Mouse (Mus musculus) midbrain, embryonic 15.5 days (tissue): ENCODE data around the gene Slc10a7. TPM values are rescaled to one million over a fixed set of nuclear protein-coding genes. Genes with fewer than 3 reads are reported as not detected.

Source experiments
- ATAC-seq: fragments of 200-750 bp; cut with Nextera tagmentation; replicated peaks from 2 replicates; pipeline ENCODE4 v1.8.0; 2017; ENCODE audit warnings: moderate TSS enrichment
- H3K27ac ChIP-seq: fragments of 300-500 bp; sonication (generic); 2 replicates; pipeline ENCODE4 v1.5.1; 2015; ENCODE audit warnings: mild to moderate bottlenecking, inconsistent platforms
- H3K27me3 ChIP-seq: fragments of 300-500 bp; sonication (generic); replicated peaks from 2 replicates; pipeline ENCODE4 v1.6.1; 2015; ENCODE audit warnings: inconsistent platforms
- H3K36me3 ChIP-seq: fragments of 300-500 bp; sonication (generic); replicated peaks from 2 replicates; pipeline ENCODE4 v1.6.1; 2015; ENCODE audit warnings: inconsistent platforms
- H3K4me1 ChIP-seq: fragments of 300-500 bp; sonication (generic); 2 replicates; pipeline ENCODE4 v1.6.1; 2015; ENCODE audit warnings: inconsistent platforms
- H3K4me2 ChIP-seq: fragments of 300-500 bp; sonication (generic); 2 replicates; pipeline ENCODE4 v1.6.1; 2015; ENCODE audit warnings: inconsistent platforms, mild to moderate bottlenecking, moderate library complexity
- H3K4me3 ChIP-seq: fragments of 300-500 bp; sonication (generic); 2 replicates; pipeline ENCODE4 v1.5.1; 2015; ENCODE audit warnings: mild to moderate bottlenecking, inconsistent platforms
- H3K9ac ChIP-seq: fragments of 300-500 bp; sonication (generic); 2 replicates; pipeline ENCODE4 v1.6.1; 2015; ENCODE audit warnings: mild to moderate bottlenecking, inconsistent platforms
- H3K9me3 ChIP-seq: fragments of 300-500 bp; sonication (generic); 2 replicates; pipeline ENCODE4 v1.6.1; 2016; ENCODE audit warnings: inconsistent platforms
- WGBS: fragments of 180-500 bp; shearing (Covaris S2); methylation state at CpG from one replicate; pipeline ENCODE4 v1.1.7; 2015; ENCODE audit warnings: mixed read lengths; 5-methylcytosine and 5-hydroxymethylcytosine counted together
- polyA plus RNA-seq: library from polyadenylated mRNA; unstranded; fragments of >200 nt; fragmentation: Nextera tagmentation; extraction: Ambion mirVana; gene quantifications from 2 replicates; pipeline ENCODE4 v1.2.1, GENCODE M21; 2015

The Slc10a7 gene
- polyA plus RNA-seq, 1 experiment from 2014 or later: 11.9 TPM

- no peak overlapping the region for H3K4me3 ChIP-seq
- no peak overlapping the region for H3K9ac ChIP-seq
- no peak for ATAC-seq
- no peak overlapping the region for H3K4me2 ChIP-seq
- 79% methylated on average over 4 of the region's 4 CpGs for WGBS
- no peak overlapping the region for H3K27ac ChIP-seq
- H3K27me3 ChIP-seq: no peaks in the 10 kb centered on the region
- no peaks in the 10 kb centered on the region for H3K36me3 ChIP-seq
- H3K9me3 ChIP-seq: no peaks in the 10 kb centered on the region
- no peaks in the 10 kb centered on the region for H3K4me1 ChIP-seq
Observed at GRCm38 (mm10) chr8:78738304-78738703, 229.2 kb downstream of the Slc10a7 start.

GRCm38 (mm10) chr8:78740936-78741335, 231.8 kb downstream of the Slc10a7 start:
- 66% methylated on average over 6 of the region's 6 CpGs for WGBS
- peak overlapping the region; percentile 70; the same call in 1 of the 2 replicates for H3K27ac ChIP-seq

DNA sequence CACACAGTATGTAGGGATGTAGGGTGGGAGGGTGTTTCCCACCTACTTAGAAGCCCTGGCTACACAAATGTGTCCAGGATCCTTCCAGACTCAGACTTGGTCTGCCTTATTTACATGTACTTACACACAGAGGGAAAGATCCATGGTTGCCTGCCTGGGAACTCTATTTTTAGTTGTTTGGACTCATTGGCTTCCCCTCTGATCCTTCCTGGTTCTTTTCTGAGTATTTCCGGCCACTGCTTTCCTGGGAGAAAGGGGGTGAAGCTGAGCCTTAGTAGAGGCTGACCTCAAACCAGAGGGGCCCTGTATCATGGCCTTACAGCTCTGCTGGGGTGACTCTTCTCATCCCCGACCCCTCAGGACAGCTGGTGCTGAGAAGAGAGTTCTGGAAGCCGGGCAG, 232.3 kb downstream of the Slc10a7 start:
- H3K4me3 ChIP-seq: no peak overlapping the region
- H3K27ac ChIP-seq: peak overlapping the region; percentile 70
- H3K9me3 ChIP-seq: no peaks in the 10 kb centered on the region
- no peaks in the 10 kb centered on the region for H3K27me3 ChIP-seq
- H3K4me2 ChIP-seq: no peak overlapping the region
- no peak overlapping the region for H3K9ac ChIP-seq
- 68% methylated on average over 3 of the region's 3 CpGs for whole genome bisulfite sequencing
- H3K36me3 ChIP-seq: no peaks in the 10 kb centered on the region
- ATAC-seq: peak; percentile 37
- no peaks in the 10 kb centered on the region for H3K4me1 ChIP-seq

More at GRCm38 (mm10) chr8:78740936-78741335, 231.8 kb downstream of the Slc10a7 start:
- Histone ChIP-seq H3K9me3 (no peaks in the 10 kb centered on the region), H3K27me3 (no peaks in the 10 kb centered on the region), H3K4me2 (no peak overlapping the region), H3K4me3 (no peak overlapping the region), H3K4me1 (no peaks in the 10 kb centered on the region), H3K9ac (no peak overlapping the region), H3K36me3 (no peaks in the 10 kb centered on the region)
- no peak for ATAC-seq

DNA sequence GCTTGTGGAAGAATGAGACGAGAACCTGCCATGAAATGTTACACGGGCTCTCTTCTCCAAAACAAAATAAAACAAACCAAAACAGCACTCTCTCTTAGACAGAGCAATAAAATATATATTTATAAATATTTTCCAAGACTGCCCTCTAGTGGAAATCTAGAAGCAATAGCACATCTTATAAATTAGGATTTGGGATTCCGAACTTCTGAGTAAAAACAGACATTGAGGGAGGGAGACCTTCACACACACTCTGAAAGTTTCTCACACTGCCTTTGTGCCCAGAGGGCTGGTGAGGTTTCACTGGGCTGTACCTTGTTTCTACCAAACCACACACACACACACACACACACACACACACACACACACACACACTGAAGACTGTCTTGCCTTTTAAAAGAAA, 232.8 kb downstream of the Slc10a7 start:
- Histone ChIP-seq H3K4me2 (no peak overlapping the region), H3K4me1 (no peaks in the 10 kb centered on the region), H3K9ac (no peak overlapping the region), H3K9me3 (no peaks in the 10 kb centered on the region), H3K4me3 (no peak overlapping the region), H3K36me3 (no peaks in the 10 kb centered on the region), H3K27ac (peak overlapping the region; percentile 70), H3K27me3 (no peaks in the 10 kb centered on the region)
- ATAC-seq: peak; percentile 62
- 26% methylated on average over 3 of the region's 3 CpGs for WGBS

- Histone ChIP-seq H3K9ac (no peak overlapping the region), H3K9me3 (no peaks in the 10 kb centered on the region), H3K27ac (peak overlapping the region; percentile 58), H3K27me3 (no peaks in the 10 kb centered on the region), H3K4me2 (no peak overlapping the region), H3K4me3 (no peak overlapping the region), H3K4me1 (no peaks in the 10 kb centered on the region), H3K36me3 (no peaks in the 10 kb centered on the region)
- peak; percentile 88 for ATAC-seq
- WGBS: 45% methylated on average over 2 of the region's 2 CpGs
Observed at GRCm38 (mm10) chr8:78742453-78742852, 233.3 kb downstream of the Slc10a7 start.

GRCm38 (mm10) chr8:78747052-78747451, 237.9 kb downstream of the Slc10a7 start:
- no peaks in the 10 kb centered on the region for H3K36me3 ChIP-seq
- no peaks in the 10 kb centered on the region for H3K4me1 ChIP-seq
- no peak overlapping the region for H3K9ac ChIP-seq
- no peak overlapping the region for H3K27ac ChIP-seq
- H3K4me3 ChIP-seq: no peak overlapping the region
- H3K27me3 ChIP-seq: no peaks in the 10 kb centered on the region
- no peaks in the 10 kb centered on the region for H3K9me3 ChIP-seq
- no peak for ATAC-seq
- H3K4me2 ChIP-seq: no peak overlapping the region

DNA sequence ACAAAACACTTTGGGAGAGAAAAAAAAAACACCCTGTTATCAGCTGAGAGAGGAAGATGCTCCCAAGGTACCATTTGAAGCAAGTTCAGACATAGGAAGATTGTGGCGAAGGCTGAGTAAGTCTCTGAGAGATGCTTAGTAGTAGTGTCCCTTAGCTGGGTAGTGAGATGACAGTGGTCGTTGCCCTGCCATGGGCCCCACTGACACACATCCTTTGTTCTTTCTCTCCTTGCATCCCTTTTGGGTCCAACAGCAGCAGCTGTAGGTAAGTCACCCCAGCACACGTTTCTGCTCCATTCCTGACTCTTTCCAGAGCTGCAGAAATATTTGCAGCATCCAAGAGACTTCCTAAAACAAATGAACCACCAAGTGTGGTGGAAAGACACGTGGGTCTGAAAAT, 239.6 kb downstream of the Slc10a7 start:
- WGBS: 73% methylated on average over 4 of the region's 4 CpGs

DNA sequence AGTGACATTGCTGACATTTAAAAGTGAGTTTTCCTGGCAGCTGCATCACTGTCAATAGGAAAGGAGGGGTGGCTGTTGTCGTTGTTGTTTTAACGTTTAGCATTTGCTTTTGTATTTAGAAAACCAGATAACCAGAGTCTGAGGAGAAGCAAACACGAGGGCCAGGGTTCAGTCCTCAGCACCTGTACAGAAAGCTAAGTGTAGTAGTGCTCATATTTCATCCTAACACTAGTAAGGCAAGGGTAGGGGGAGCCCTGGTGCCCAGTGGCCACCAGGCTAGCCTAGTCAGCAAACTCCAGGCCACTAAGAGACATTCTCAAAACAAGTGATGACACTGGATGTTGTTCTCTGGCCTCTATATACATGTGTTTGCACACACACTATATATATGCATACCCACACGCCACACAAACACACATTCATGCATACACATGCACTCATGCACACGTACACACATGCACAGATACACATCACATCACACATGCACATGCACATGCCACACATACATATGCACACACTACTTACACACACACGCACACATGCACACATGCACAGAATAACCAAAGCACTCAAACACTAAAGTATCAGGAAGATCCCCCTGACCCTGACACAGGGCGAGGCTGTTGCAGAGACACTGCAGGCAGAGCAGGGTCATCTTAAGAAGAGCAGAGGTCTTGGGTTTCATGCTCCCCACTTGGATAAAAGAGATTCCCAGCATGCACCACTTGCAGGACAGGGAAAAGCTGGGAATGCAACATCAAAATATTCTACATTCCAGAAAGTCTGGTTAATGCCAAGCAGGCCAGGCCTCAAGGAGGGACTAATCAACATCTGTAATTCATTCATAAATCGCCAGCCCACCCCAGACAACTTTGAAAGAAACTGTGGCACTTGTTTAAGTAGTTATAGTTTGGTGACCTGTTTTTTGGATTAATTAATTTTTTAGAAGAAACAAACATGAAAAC, 241.0 kb downstream of the Slc10a7 start:
- H3K36me3 ChIP-seq: no peaks in the 10 kb centered on the region
- no peak overlapping the region for H3K4me2 ChIP-seq
- 86% methylated on average over 8 of the region's 8 CpGs for WGBS

More for the DNA sequence above, 239.6 kb downstream of the Slc10a7 start:
- Histone ChIP-seq H3K27me3 (no peaks in the 10 kb centered on the region), H3K4me3 (no peak overlapping the region), H3K27ac (no peak overlapping the region), H3K4me1 (no peaks in the 10 kb centered on the region), H3K9me3 (no peaks in the 10 kb centered on the region), H3K9ac (no peak overlapping the region), H3K36me3 (no peaks in the 10 kb centered on the region), H3K4me2 (no peak overlapping the region)
- ATAC-seq: no peak

GRCm38 (mm10) chr8:78751151-78751550, 242.0 kb downstream of the Slc10a7 start:
- WGBS: 93% methylated on average over 6 of the region's 6 CpGs
- no peak overlapping the region for H3K27ac ChIP-seq
- no peaks in the 10 kb centered on the region for H3K27me3 ChIP-seq
- no peaks in the 10 kb centered on the region for H3K4me1 ChIP-seq
- no peak overlapping the region for H3K4me3 ChIP-seq
- no peak overlapping the region for H3K4me2 ChIP-seq
- H3K36me3 ChIP-seq: no peaks in the 10 kb centered on the region
- no peak for ATAC-seq
- no peak overlapping the region for H3K9ac ChIP-seq
- no peaks in the 10 kb centered on the region for H3K9me3 ChIP-seq

More for the DNA sequence above, 241.0 kb downstream of the Slc10a7 start:
- H3K27ac ChIP-seq: no peak overlapping the region
- H3K27me3 ChIP-seq: no peaks in the 10 kb centered on the region
- no peaks in the 10 kb centered on the region for H3K9me3 ChIP-seq
- no peaks in the 10 kb centered on the region for H3K4me1 ChIP-seq
- no peak overlapping the region for H3K9ac ChIP-seq
- no peak for ATAC-seq
- H3K4me3 ChIP-seq: no peak overlapping the region

DNA sequence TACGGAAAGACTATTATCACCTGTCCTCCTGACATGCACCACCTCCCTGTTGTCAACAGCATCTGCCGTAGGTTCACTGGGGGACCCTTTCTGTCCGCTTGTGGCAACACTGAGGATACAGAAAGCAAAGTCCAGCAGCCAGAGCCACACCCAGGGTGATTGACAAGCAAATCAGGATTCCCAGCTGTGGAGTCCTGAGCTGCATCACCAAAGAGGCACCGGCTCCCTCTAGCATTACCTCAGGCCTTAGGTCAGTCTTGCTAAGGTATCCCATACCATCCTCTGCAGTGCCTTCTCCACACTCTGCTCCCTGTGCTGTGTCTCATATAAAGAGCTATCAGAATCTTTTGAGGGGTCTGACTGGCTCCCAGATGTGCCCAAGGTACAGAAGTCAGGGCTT, 245.8 kb downstream of the Slc10a7 start:
- H3K27me3 ChIP-seq: no peaks in the 10 kb centered on the region
- WGBS: 82% methylated on average over 4 of the region's 4 CpGs
- no peaks in the 10 kb centered on the region for H3K36me3 ChIP-seq
- H3K4me1 ChIP-seq: no peaks in the 10 kb centered on the region
- no peak overlapping the region for H3K4me2 ChIP-seq
- no peak overlapping the region for H3K4me3 ChIP-seq
- ATAC-seq: no peak
- H3K27ac ChIP-seq: no peak overlapping the region
- H3K9ac ChIP-seq: no peak overlapping the region
- H3K9me3 ChIP-seq: no peaks in the 10 kb centered on the region

GRCm38 (mm10) chr8:78759139-78759538, 250.0 kb downstream of the Slc10a7 start:
- H3K9me3 ChIP-seq: no peaks in the 10 kb centered on the region
- H3K4me1 ChIP-seq: no peaks in the 10 kb centered on the region
- no peaks in the 10 kb centered on the region for H3K36me3 ChIP-seq
- ATAC-seq: no peak
- H3K4me3 ChIP-seq: no peak overlapping the region
- H3K9ac ChIP-seq: no peak overlapping the region
- H3K27ac ChIP-seq: no peak overlapping the region
- no peak overlapping the region for H3K4me2 ChIP-seq
- no peaks in the 10 kb centered on the region for H3K27me3 ChIP-seq

- Histone ChIP-seq H3K4me3 (no peak overlapping the region), H3K9ac (no peak overlapping the region), H3K4me2 (no peak overlapping the region), H3K9me3 (no peaks in the 10 kb centered on the region), H3K36me3 (no peaks in the 10 kb centered on the region), H3K27ac (no peak overlapping the region), H3K27me3 (no peaks in the 10 kb centered on the region), H3K4me1 (no peaks in the 10 kb centered on the region)
- no peak for ATAC-seq
Observed at GRCm38 (mm10) chr8:78764976-78765375, 255.8 kb downstream of the Slc10a7 start.

DNA sequence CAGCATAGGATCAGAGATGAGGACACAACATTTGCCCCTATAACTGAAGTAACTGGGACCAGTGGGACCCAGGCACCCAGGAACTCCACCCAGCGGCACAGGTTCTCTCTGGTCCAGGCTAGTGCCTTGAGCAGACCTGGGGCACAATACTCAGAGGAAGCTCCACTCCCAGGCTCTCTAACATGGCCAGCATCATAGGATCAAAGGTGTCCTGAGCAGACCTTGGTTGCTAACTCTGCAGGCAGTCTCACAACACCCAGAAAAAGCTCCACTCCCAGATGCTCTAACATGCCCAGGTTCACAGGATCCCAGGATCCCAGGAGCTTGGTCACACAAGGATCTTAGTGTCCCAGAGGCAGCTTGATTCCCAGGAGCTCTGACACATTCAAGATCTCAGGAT, 256.4 kb downstream of the Slc10a7 start:
- Histone ChIP-seq H3K9ac (no peak overlapping the region), H3K4me1 (no peaks in the 10 kb centered on the region), H3K27ac (no peak overlapping the region), H3K9me3 (no peaks in the 10 kb centered on the region), H3K36me3 (no peaks in the 10 kb centered on the region), H3K4me2 (no peak overlapping the region), H3K27me3 (no peaks in the 10 kb centered on the region), H3K4me3 (no peak overlapping the region)
- ATAC-seq: no peak
- WGBS: 88% methylated on average over 1 of the region's 1 CpGs
